In genomic region chr9:20520531-20521210, GRCm38 (mm10) we compare ENCODE assay signal across 8 mouse cellular contexts. TPM values are rescaled to one million over a fixed set of nuclear protein-coding genes. Genes with fewer than 3 reads are reported as not detected.
DNase-seq lines count a peak whose midpoint lies in the region; ATAC-seq and TF ChIP-seq lines count a peak whose summit lies in the region.

No protein-coding gene starts in this region.

- TF ChIP-seq POLR2A in MEL (IDR thresholded peaks at IDR 0.05; ENCODE audit: control insufficient read depth in 1 of 2, insufficient read depth in 1 of 2, low read depth in 1 of 2, low read length in 2 of 2, poor library complexity in 1 of 2), result no peak

- peaks cover 22% of the 10 kb centered on the region for H3K36me3 ChIP-seq in kidney, embryonic 16.5 days (ENCODE audit: insufficient read depth, low read length)
- H3K36me3 ChIP-seq in MEL (ENCODE audit: control insufficient read depth in 1 of 2, insufficient read depth in 2 of 2, low read length in 2 of 2), result peaks cover 13 to 42% of the 10 kb centered on the region in 2 experiments
- peaks cover 22% of the 10 kb centered on the region for H3K36me3 ChIP-seq in forebrain, embryonic 12.5 days (replicated peaks)
- H3K36me3 ChIP-seq in liver, embryonic 11.5 days (ENCODE audit: control insufficient read depth, insufficient read depth, low read length), result no peaks in the 10 kb centered on the region; the same call in 1 of the 2 replicates

- peak overlapping the region; percentile 56 for H3K4me2 ChIP-seq in kidney, embryonic 16.5 days (replicated peaks; ENCODE audit: low read depth, low read length)
- H3K4me2 ChIP-seq in forebrain, embryonic 12.5 days, result peak overlapping the region; percentile 78
- H3K4me2 ChIP-seq in liver, embryonic 11.5 days, result peak overlapping the region; percentile 88

- peaks cover 36% of the 10 kb centered on the region for H3K79me2 ChIP-seq in MEL (ENCODE audit: control insufficient read depth, insufficient read depth, low read length, poor library complexity)

- TF ChIP-seq RAD21 in MEL (IDR thresholded peaks at IDR 0.05; ENCODE audit: low read depth, low read length), result no peak

- peak overlapping the region; percentile 92 for H3K4me3 ChIP-seq in kidney, embryonic 16.5 days (ENCODE audit: low read length)
- peak overlapping the region; percentile 77 to 93 for H3K4me3 ChIP-seq in MEL (ENCODE audit: control insufficient read depth in 1 of 2, insufficient read depth in 1 of 2, low read depth in 2 of 2, low read length in 2 of 2)
- H3K4me3 ChIP-seq in forebrain, embryonic 12.5 days (replicated peaks), result peak overlapping the region; percentile 91
- H3K4me3 ChIP-seq in liver, embryonic 11.5 days (ENCODE audit: low read depth, low read length), result peak overlapping the region; percentile 75

- DNase-seq in kidney, adult 11 months, result no peak
- DNase-seq in MEL (ENCODE audit: low read depth, low spot score), result peak; percentile 84
- no peak for DNase-seq in liver, embryonic 11.5 days (ENCODE audit: low spot score)
- DNase-seq in Muller cell, postnatal 12 days (ENCODE audit: inconsistent ontology term), result no peak
- no peak for DNase-seq in urinary bladder, postnatal 4 days (ENCODE audit: low spot score in 2 of 2)
- no peak for DNase-seq in gastrocnemius, adult 8-10 months (ENCODE audit: low spot score in 2 of 2)

- no peak for TF ChIP-seq CTCF in MEL (IDR thresholded peaks at IDR 0.05 in 2 of 3, conservative IDR thresholded peaks at IDR 0.05 in 1 of 3; ENCODE audit: control insufficient read depth in 1 of 3, insufficient read depth in 1 of 3, low read depth in 2 of 3, low read length in 3 of 3, poor library complexity in 1 of 3, severe bottlenecking in 1 of 3)

- H3K9me3 ChIP-seq in kidney, embryonic 16.5 days (ENCODE audit: low read length), result no peaks in the 10 kb centered on the region
- no peaks in the 10 kb centered on the region for H3K9me3 ChIP-seq in MEL (replicated peaks; ENCODE audit: insufficient read depth, low read length)
- H3K9me3 ChIP-seq in forebrain, embryonic 12.5 days, result no peaks in the 10 kb centered on the region
- no peaks in the 10 kb centered on the region for H3K9me3 ChIP-seq in liver, embryonic 11.5 days (ENCODE audit: control insufficient read depth, low read length)

- WGBS in kidney, embryonic 16.5 days, result under 1% methylated on average over 17 of the region's 17 CpGs
- WGBS in forebrain, embryonic 12.5 days, result 0% methylated on average over 17 of the region's 17 CpGs
- WGBS in liver, embryonic 11.5 days, result under 1% methylated on average over 17 of the region's 17 CpGs

- peaks cover 19% of the 10 kb centered on the region for H3K4me1 ChIP-seq in kidney, embryonic 16.5 days (ENCODE audit: insufficient read depth, low read length)
- peaks cover 21 to 42% of the 10 kb centered on the region in 2 experiments for H3K4me1 ChIP-seq in MEL (ENCODE audit: control insufficient read depth in 1 of 2, insufficient read depth in 2 of 2, low read length in 2 of 2)
- peaks cover 35% of the 10 kb centered on the region for H3K4me1 ChIP-seq in forebrain, embryonic 12.5 days
- peaks cover 6% of the 10 kb centered on the region for H3K4me1 ChIP-seq in liver, embryonic 11.5 days (replicated peaks; ENCODE audit: control insufficient read depth, insufficient read depth, low read length)

- no peak for ATAC-seq in kidney, embryonic 16.5 days (ENCODE audit: low FRiP score, low TSS enrichment)
- peak; percentile 27; the same call in 1 of the 2 replicates for ATAC-seq in forebrain, embryonic 12.5 days (ENCODE audit: low FRiP score)
- ATAC-seq in liver, embryonic 11.5 days (replicated peaks; ENCODE audit: low FRiP score), result no peak

- H3K27me3 ChIP-seq in kidney, embryonic 16.5 days (ENCODE audit: insufficient read depth, low read length), result no peaks in the 10 kb centered on the region
- no peaks in the 10 kb centered on the region for H3K27me3 ChIP-seq in MEL (ENCODE audit: control insufficient read depth in 1 of 2, insufficient read depth in 2 of 2, low read length in 2 of 2)
- peaks cover 3% of the 10 kb centered on the region; the same call in 1 of the 2 replicates for H3K27me3 ChIP-seq in forebrain, embryonic 12.5 days
- no peaks in the 10 kb centered on the region for H3K27me3 ChIP-seq in liver, embryonic 11.5 days (replicated peaks; ENCODE audit: control insufficient read depth, insufficient read depth, low read length)

- peak overlapping the region; percentile 99 for H3K27ac ChIP-seq in kidney, embryonic 16.5 days (ENCODE audit: low read length)
- peak overlapping the region; percentile 94 for H3K27ac ChIP-seq in MEL (ENCODE audit: control insufficient read depth, low read depth, low read length)
- H3K27ac ChIP-seq in forebrain, embryonic 12.5 days, result peak overlapping the region; percentile 98
- peak overlapping the region; percentile 91 for H3K27ac ChIP-seq in liver, embryonic 11.5 days (ENCODE audit: low read depth, low read length)

- TF ChIP-seq EP300 in MEL (IDR thresholded peaks at IDR 0.05; ENCODE audit: low read depth in 1 of 2, low read length in 2 of 2), result peak in 1 of 2 experiments; percentile 54; a peak in 2 of 4 replicates

- H3K9ac ChIP-seq in kidney, embryonic 16.5 days (replicated peaks; ENCODE audit: low read length), result peak overlapping the region; percentile 97
- peak overlapping the region; percentile 82 for H3K9ac ChIP-seq in MEL (ENCODE audit: control insufficient read depth, low read depth, low read length, poor library complexity, severe bottlenecking)
- H3K9ac ChIP-seq in forebrain, embryonic 12.5 days, result peak overlapping the region; percentile 90
- H3K9ac ChIP-seq in liver, embryonic 11.5 days (ENCODE audit: low read depth, low read length), result peak overlapping the region; percentile 91

TF ChIP-seq in MEL, 35 proteins besides CTCF, POLR2A, EP300 and RAD21:
- TF ChIP-seq CHD1 (IDR thresholded peaks at IDR 0.05; ENCODE audit: low read depth, low read length) (peak; percentile 98), ETS1 (IDR thresholded peaks at IDR 0.05; ENCODE audit: low read depth, low read length) (0 out of 2 replicates have a peak, but pooled peaks have one; percentile 31), BHLHE40 (IDR thresholded peaks at IDR 0.05; ENCODE audit: borderline replicate concordance, low read depth, low read length) (no peak), TAL1 (IDR thresholded peaks at IDR 0.05; ENCODE audit: low read length) (no peak), KAT2A (conservative IDR thresholded peaks at IDR 0.05; ENCODE audit: low read depth, low read length) (peak; percentile 29; the same call in 1 of the 2 replicates), JUND (IDR thresholded peaks at IDR 0.05; ENCODE audit: low read depth, low read length) (peak; percentile 12; the same call in 1 of the 2 replicates), MYC (IDR thresholded peaks at IDR 0.05; ENCODE audit: low read depth, low read length) (peak; percentile 21; the same call in 1 of the 2 replicates), MYB (IDR thresholded peaks at IDR 0.05; ENCODE audit: low read depth, low read length) (peak; percentile 42)

RNA-seq across cellular contexts. Expression of gene Zfp266, which starts 0.5 kb away (rescaled TPM):
- polyA plus RNA-seq in kidney, embryonic 16.5 days (2015; fragmentation: Nextera tagmentation; extraction: Ambion mirVana), result 98.3 and 108 TPM in 2 replicates
- 68.1 and 88.0 TPM in 2 replicates for total RNA-seq in MEL (2012; rRNA removed)
- polyA plus RNA-seq in MEL (2012; ENCODE audit: insufficient read depth in 1 of 2, insufficient read length in 2 of 2, low read depth in 1 of 2, low replicate concordance in 2 of 2, missing spikeins in 1 of 2), result 10 to 100 TPM; 30.7 to 31.5 TPM
- 160 and 165 TPM in 2 replicates for polyA plus RNA-seq in forebrain, embryonic 12.5 days (2016; fragmentation: Nextera tagmentation; extraction: Ambion mirVana)
- polyA plus RNA-seq in liver, embryonic 11.5 days (2014; fragmentation: Nextera tagmentation; extraction: Ambion mirVana), result 49.2 TPM in 2 replicates
- 10 to 100 TPM; 13.4 to 20.6 (median 18.9) TPM for total RNA-seq in gastrocnemius, adult 8-10 months (2022)

RNA-seq across cellular contexts. Expression of gene Zfp426, which starts 28.1 kb away (rescaled TPM):
- polyA plus RNA-seq in kidney, embryonic 16.5 days (2015; fragmentation: Nextera tagmentation; extraction: Ambion mirVana), result 23.1 and 26.7 TPM in 2 replicates
- 32.1 and 41.5 TPM in 2 replicates for total RNA-seq in MEL (2012; rRNA removed)
- polyA plus RNA-seq in MEL (2012; ENCODE audit: insufficient read depth in 1 of 2, insufficient read length in 2 of 2, low read depth in 1 of 2, low replicate concordance in 2 of 2, missing spikeins in 1 of 2), result 10 to 100 TPM in 1 of 2 experiments, not detected in 1; 30.7 TPM
- 29.1 and 32.5 TPM in 2 replicates for polyA plus RNA-seq in forebrain, embryonic 12.5 days (2016; fragmentation: Nextera tagmentation; extraction: Ambion mirVana)
- 14.9 and 15.3 TPM in 2 replicates for polyA plus RNA-seq in liver, embryonic 11.5 days (2014; fragmentation: Nextera tagmentation; extraction: Ambion mirVana)
- total RNA-seq in gastrocnemius, adult 8-10 months (2022), result 1 to 10 TPM; 7.3 to 9.6 (median 8.2) TPM
